Mouse (Mus musculus): ENCODE measurements around the gene Ints13. TPM values are rescaled to one million over a fixed set of nuclear protein-coding genes. Genes with fewer than 3 reads are reported as not detected.
A peak's percentile ranks its signal among the peaks of the same experiment; 100 is the strongest.

Gene Ints13
- 53.3 and 55.3 TPM in 2 replicates for polyA plus RNA-seq (2012; rRNA removed)

GRCm38 (mm10) chr6:146577310-146578109 lies at the start of gene Ints13:
TSS of gene Ints13 (minus strand) at chr6:146577835.
- TF ChIP-seq CTCF (IDR thresholded peaks at IDR 0.05; ENCODE audit: borderline replicate concordance, extremely low read depth, insufficient read depth, insufficient read length) (no peak), POLR2A (IDR thresholded peaks at IDR 0.05; ENCODE audit: borderline replicate concordance, extremely low read depth, insufficient read depth, insufficient read length, poor library complexity, severe bottlenecking) (peak; percentile 92)
- peak; percentile 99 for DNase-seq (ENCODE audit: low read depth)

- DNase-seq (ENCODE audit: low read depth): no peak
- no peak for TF ChIP-seq CTCF (IDR thresholded peaks at IDR 0.05; ENCODE audit: borderline replicate concordance, extremely low read depth, insufficient read depth, insufficient read length)
- no peak for TF ChIP-seq POLR2A (IDR thresholded peaks at IDR 0.05; ENCODE audit: borderline replicate concordance, extremely low read depth, insufficient read depth, insufficient read length, poor library complexity, severe bottlenecking)
These were observed 39.0 kb upstream of the Ints13 start for GRCm38 (mm10) chr6:146616670-146617069.

GRCm38 (mm10) chr6:146615891-146616290 lies 38.3 kb upstream of the Ints13 start:
- TF ChIP-seq POLR2A (IDR thresholded peaks at IDR 0.05; ENCODE audit: borderline replicate concordance, extremely low read depth, insufficient read depth, insufficient read length, poor library complexity, severe bottlenecking) (no peak), CTCF (IDR thresholded peaks at IDR 0.05; ENCODE audit: borderline replicate concordance, extremely low read depth, insufficient read depth, insufficient read length) (no peak)
- no peak for DNase-seq (ENCODE audit: low read depth)

GRCm38 (mm10) chr6:146614541-146614940 lies 36.9 kb upstream of the Ints13 start:
- TF ChIP-seq CTCF (IDR thresholded peaks at IDR 0.05; ENCODE audit: borderline replicate concordance, extremely low read depth, insufficient read depth, insufficient read length) (no peak), POLR2A (IDR thresholded peaks at IDR 0.05; ENCODE audit: borderline replicate concordance, extremely low read depth, insufficient read depth, insufficient read length, poor library complexity, severe bottlenecking) (no peak)
- DNase-seq (ENCODE audit: low read depth): no peak

DNA sequence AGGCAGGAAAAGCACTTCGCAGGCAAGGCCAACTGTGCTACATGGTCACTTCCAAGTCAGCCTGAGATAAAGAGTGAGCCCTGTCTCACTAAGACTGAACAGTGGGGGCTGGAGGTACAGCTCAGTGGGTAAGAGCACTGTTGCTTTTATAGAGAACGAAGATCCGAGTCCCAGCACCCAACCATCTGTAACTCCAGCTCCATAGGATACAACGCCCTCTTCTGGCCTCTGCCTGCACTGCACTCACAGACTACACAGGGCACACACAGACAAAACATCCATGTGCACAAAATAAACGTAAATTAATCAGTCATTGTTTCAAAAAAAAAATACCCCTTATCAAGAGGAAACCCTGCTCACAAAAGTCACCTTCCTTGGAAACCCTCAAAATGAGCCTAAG lies 36.3 kb upstream of the Ints13 start:
- TF ChIP-seq CTCF (IDR thresholded peaks at IDR 0.05; ENCODE audit: borderline replicate concordance, extremely low read depth, insufficient read depth, insufficient read length): no peak; the same call in 1 of the 2 replicates
- no peak for TF ChIP-seq POLR2A (IDR thresholded peaks at IDR 0.05; ENCODE audit: borderline replicate concordance, extremely low read depth, insufficient read depth, insufficient read length, poor library complexity, severe bottlenecking)
- no peak for DNase-seq (ENCODE audit: low read depth)

GRCm38 (mm10) chr6:146612736-146613135 lies 35.1 kb upstream of the Ints13 start:
- no peak for DNase-seq (ENCODE audit: low read depth)
- TF ChIP-seq CTCF (IDR thresholded peaks at IDR 0.05; ENCODE audit: borderline replicate concordance, extremely low read depth, insufficient read depth, insufficient read length): no peak
- no peak for TF ChIP-seq POLR2A (IDR thresholded peaks at IDR 0.05; ENCODE audit: borderline replicate concordance, extremely low read depth, insufficient read depth, insufficient read length, poor library complexity, severe bottlenecking)

DNA sequence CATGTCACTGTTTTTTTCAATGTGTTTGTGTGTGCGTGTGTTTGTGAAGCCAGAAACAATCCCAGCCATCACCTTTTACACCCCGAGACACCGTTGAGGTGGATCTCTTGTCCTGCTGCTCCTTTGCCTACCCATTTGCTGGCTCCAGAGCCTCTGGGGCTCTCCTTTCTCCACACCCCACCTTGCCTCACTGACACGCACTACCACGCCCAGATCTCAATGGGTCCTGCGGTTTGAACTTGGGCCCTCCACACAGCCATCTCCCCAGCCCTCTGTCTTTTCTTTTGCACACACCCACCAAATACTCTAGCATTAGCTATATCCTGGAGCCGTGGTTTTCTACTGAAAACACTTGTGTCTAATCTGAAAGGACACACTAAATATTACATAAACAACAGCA lies 34.3 kb upstream of the Ints13 start:
- TF ChIP-seq POLR2A (IDR thresholded peaks at IDR 0.05; ENCODE audit: borderline replicate concordance, extremely low read depth, insufficient read depth, insufficient read length, poor library complexity, severe bottlenecking) (no peak), CTCF (IDR thresholded peaks at IDR 0.05; ENCODE audit: borderline replicate concordance, extremely low read depth, insufficient read depth, insufficient read length) (no peak)
- DNase-seq (ENCODE audit: low read depth): no peak

- TF ChIP-seq POLR2A (IDR thresholded peaks at IDR 0.05; ENCODE audit: borderline replicate concordance, extremely low read depth, insufficient read depth, insufficient read length, poor library complexity, severe bottlenecking) (no peak), CTCF (IDR thresholded peaks at IDR 0.05; ENCODE audit: borderline replicate concordance, extremely low read depth, insufficient read depth, insufficient read length) (no peak)
- no peak for DNase-seq (ENCODE audit: low read depth)
These were observed 33.8 kb upstream of the Ints13 start for GRCm38 (mm10) chr6:146611385-146611784.

GRCm38 (mm10) chr6:146603651-146604050 lies 26.0 kb upstream of the Ints13 start:
- TF ChIP-seq CTCF (IDR thresholded peaks at IDR 0.05; ENCODE audit: borderline replicate concordance, extremely low read depth, insufficient read depth, insufficient read length) (no peak), POLR2A (IDR thresholded peaks at IDR 0.05; ENCODE audit: borderline replicate concordance, extremely low read depth, insufficient read depth, insufficient read length, poor library complexity, severe bottlenecking) (no peak)

DNA sequence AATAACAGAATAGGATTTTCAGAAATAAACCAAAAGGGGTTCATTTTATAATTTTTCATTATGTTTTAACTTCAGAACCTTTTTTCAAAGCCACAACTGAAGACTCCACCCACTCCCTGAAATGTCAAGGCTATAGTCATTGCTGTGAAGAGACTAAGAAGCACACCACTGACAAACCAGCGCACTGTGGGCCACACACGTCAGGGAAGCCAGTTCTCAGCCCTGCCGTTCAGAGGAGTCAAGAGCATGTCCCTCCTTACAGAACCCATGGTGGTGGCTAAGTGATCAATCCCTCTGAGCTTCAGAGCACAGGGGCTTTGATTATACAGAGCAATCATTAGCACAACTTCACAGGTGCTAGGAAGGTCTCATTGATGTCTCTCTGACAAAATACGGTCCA lies 25.0 kb upstream of the Ints13 start:
- no peak for DNase-seq (ENCODE audit: low read depth)
- TF ChIP-seq CTCF (IDR thresholded peaks at IDR 0.05; ENCODE audit: borderline replicate concordance, extremely low read depth, insufficient read depth, insufficient read length) (no peak), POLR2A (IDR thresholded peaks at IDR 0.05; ENCODE audit: borderline replicate concordance, extremely low read depth, insufficient read depth, insufficient read length, poor library complexity, severe bottlenecking) (no peak)

More at GRCm38 (mm10) chr6:146603651-146604050, 26.0 kb upstream of the Ints13 start:
- DNase-seq (ENCODE audit: low read depth): no peak

DNA sequence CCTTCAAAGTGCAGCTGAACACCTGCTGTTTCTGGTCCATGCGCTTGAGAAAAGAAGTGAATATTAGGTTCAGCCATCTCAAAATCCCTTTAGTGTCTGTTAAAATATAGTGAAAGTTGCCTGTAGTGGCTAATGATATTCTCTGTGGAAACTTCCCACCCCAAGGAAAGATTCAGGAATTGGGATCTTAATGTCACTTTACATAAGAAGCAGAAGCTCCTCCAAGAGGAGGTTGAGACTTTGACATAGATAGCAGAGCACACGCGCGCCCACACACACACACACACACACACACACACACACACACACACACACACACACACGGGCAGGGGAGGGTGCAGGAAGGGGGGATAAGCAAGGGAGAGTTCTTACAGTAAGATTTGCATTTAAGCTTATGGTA lies 7.5 kb upstream of the Ints13 start:
- no peak for DNase-seq (ENCODE audit: low read depth)

More for the DNA sequence above, 7.5 kb upstream of the Ints13 start:
- TF ChIP-seq CTCF (IDR thresholded peaks at IDR 0.05; ENCODE audit: borderline replicate concordance, extremely low read depth, insufficient read depth, insufficient read length) (no peak), POLR2A (IDR thresholded peaks at IDR 0.05; ENCODE audit: borderline replicate concordance, extremely low read depth, insufficient read depth, insufficient read length, poor library complexity, severe bottlenecking) (no peak)
